Mouse (Mus musculus) midbrain, embryonic 13.5 days (tissue): ENCODE results near the gene Sftpa1. TPM values are rescaled to one million over a fixed set of nuclear protein-coding genes. Genes with fewer than 3 reads are reported as not detected.
A peak's percentile ranks its signal among the peaks of the same experiment; 100 is the strongest.

Experiments used
- ATAC-seq: fragments of 200-750 bp; cut with Nextera tagmentation; 2 replicates; pipeline ENCODE4 v1.8.0; 2017; ENCODE audit warnings: mild to moderate bottlenecking, moderate TSS enrichment, moderate library complexity
- H3K27ac ChIP-seq: fragments of 300-500 bp; sonication (generic); 2 replicates; pipeline ENCODE4 v1.5.1; 2015; ENCODE audit warnings: inconsistent platforms, mild to moderate bottlenecking, moderate library complexity
- H3K27me3 ChIP-seq: fragments of 300-500 bp; sonication (generic); 2 replicates; pipeline ENCODE4 v1.6.1; 2015; ENCODE audit warnings: mild to moderate bottlenecking, inconsistent platforms
- H3K36me3 ChIP-seq: fragments of 300-500 bp; sonication (generic); 2 replicates; pipeline ENCODE4 v1.6.1; 2015; ENCODE audit warnings: mild to moderate bottlenecking, inconsistent platforms
- H3K4me1 ChIP-seq: fragments of 300-500 bp; sonication (generic); replicated peaks from 2 replicates; pipeline ENCODE4 v1.6.1; 2015; ENCODE audit warnings: inconsistent platforms
- H3K4me2 ChIP-seq: fragments of 300-500 bp; sonication (generic); replicated peaks from 2 replicates; pipeline ENCODE4 v1.6.1; 2015; ENCODE audit warnings: moderate library complexity, mild to moderate bottlenecking, inconsistent platforms
- H3K4me3 ChIP-seq: fragments of 300-500 bp; sonication (generic); replicated peaks from 2 replicates; pipeline ENCODE4 v1.5.1; 2015; ENCODE audit warnings: mild to moderate bottlenecking, inconsistent platforms
- H3K9ac ChIP-seq: fragments of 300-500 bp; sonication (generic); replicated peaks from 2 replicates; pipeline ENCODE4 v1.6.1; 2015; ENCODE audit warnings: mild to moderate bottlenecking, inconsistent platforms
- H3K9me3 ChIP-seq: fragments of 300-500 bp; sonication (generic); 2 replicates; pipeline ENCODE4 v1.6.1; 2016; ENCODE audit warnings: mild to moderate bottlenecking, inconsistent platforms
- WGBS: fragments of 180-500 bp; shearing (Covaris S2); methylation state at CpG from one replicate; pipeline ENCODE4 v1.1.7; 2015; 5-methylcytosine and 5-hydroxymethylcytosine counted together
- polyA plus RNA-seq: library from polyadenylated mRNA; unstranded; fragments of >200 nt; fragmentation: Nextera tagmentation; extraction: Ambion mirVana; gene quantifications from 2 replicates; pipeline ENCODE4 v1.2.1, GENCODE M21; 2015

Gene Sftpa1
- polyA plus RNA-seq, 1 experiment from 2014 or later: not detected

GRCm38 (mm10) chr14:41112944-41113343 lies 18.6 kb upstream of the Sftpa1 start:
- Histone ChIP-seq H3K9ac (no peak overlapping the region), H3K27me3 (no peaks in the 10 kb centered on the region), H3K4me1 (no peaks in the 10 kb centered on the region), H3K4me3 (no peak overlapping the region), H3K4me2 (no peak overlapping the region), H3K27ac (no peak overlapping the region), H3K9me3 (no peaks in the 10 kb centered on the region), H3K36me3 (no peaks in the 10 kb centered on the region)
- ATAC-seq: no peak
- 84% methylated on average over 4 of the region's 4 CpGs for WGBS

GRCm38 (mm10) chr14:41116271-41116670 lies 15.3 kb upstream of the Sftpa1 start:
- no peak overlapping the region for H3K4me3 ChIP-seq
- ATAC-seq: no peak
- H3K4me2 ChIP-seq: no peak overlapping the region
- H3K27ac ChIP-seq: no peak overlapping the region
- H3K36me3 ChIP-seq: no peaks in the 10 kb centered on the region
- WGBS: 89% methylated on average over 3 of the region's 3 CpGs
- H3K9ac ChIP-seq: no peak overlapping the region
- no peaks in the 10 kb centered on the region for H3K27me3 ChIP-seq
- no peaks in the 10 kb centered on the region for H3K9me3 ChIP-seq
- no peaks in the 10 kb centered on the region for H3K4me1 ChIP-seq

- Histone ChIP-seq H3K27ac (no peak overlapping the region), H3K27me3 (no peaks in the 10 kb centered on the region), H3K4me2 (no peak overlapping the region), H3K9me3 (no peaks in the 10 kb centered on the region), H3K4me3 (no peak overlapping the region), H3K4me1 (no peaks in the 10 kb centered on the region), H3K9ac (no peak overlapping the region), H3K36me3 (no peaks in the 10 kb centered on the region)
- WGBS: 88% methylated on average over 5 of the region's 5 CpGs
- no peak for ATAC-seq
Observed at GRCm38 (mm10) chr14:41124683-41125082, 6.9 kb upstream of the Sftpa1 start.

GRCm38 (mm10) chr14:41127997-41128396 lies 3.6 kb upstream of the Sftpa1 start:
- Histone ChIP-seq H3K4me1 (no peaks in the 10 kb centered on the region), H3K9me3 (no peaks in the 10 kb centered on the region), H3K36me3 (no peaks in the 10 kb centered on the region), H3K4me3 (no peak overlapping the region), H3K9ac (no peak overlapping the region), H3K27me3 (no peaks in the 10 kb centered on the region), H3K4me2 (no peak overlapping the region), H3K27ac (no peak overlapping the region)
- no peak for ATAC-seq
- WGBS: 21% methylated on average over 4 of the region's 4 CpGs

GRCm38 (mm10) chr14:41137006-41137405 lies 5.4 kb downstream of the Sftpa1 start:
- no peak overlapping the region for H3K4me2 ChIP-seq
- no peaks in the 10 kb centered on the region for H3K4me1 ChIP-seq
- H3K27ac ChIP-seq: no peak overlapping the region
- ATAC-seq: no peak
- H3K4me3 ChIP-seq: no peak overlapping the region
- H3K9ac ChIP-seq: no peak overlapping the region
- H3K27me3 ChIP-seq: no peaks in the 10 kb centered on the region
- no peaks in the 10 kb centered on the region for H3K36me3 ChIP-seq
- H3K9me3 ChIP-seq: no peaks in the 10 kb centered on the region

- no peak overlapping the region for H3K4me3 ChIP-seq
- WGBS: 88% methylated on average over 1 of the region's 1 CpGs
- ATAC-seq: no peak
- H3K27ac ChIP-seq: no peak overlapping the region
- H3K27me3 ChIP-seq: no peaks in the 10 kb centered on the region
- H3K4me2 ChIP-seq: no peak overlapping the region
- H3K9me3 ChIP-seq: no peaks in the 10 kb centered on the region
- no peaks in the 10 kb centered on the region for H3K4me1 ChIP-seq
- H3K9ac ChIP-seq: no peak overlapping the region
- H3K36me3 ChIP-seq: no peaks in the 10 kb centered on the region
Observed at GRCm38 (mm10) chr14:41140686-41141085, 9.1 kb downstream of the Sftpa1 start.

- H3K4me1 ChIP-seq: no peaks in the 10 kb centered on the region
- no peak overlapping the region for H3K4me2 ChIP-seq
- WGBS: 69% methylated on average over 6 of the region's 6 CpGs
- no peak overlapping the region for H3K4me3 ChIP-seq
- ATAC-seq: no peak
- H3K36me3 ChIP-seq: no peaks in the 10 kb centered on the region
- H3K9ac ChIP-seq: no peak overlapping the region
- H3K9me3 ChIP-seq: no peaks in the 10 kb centered on the region
- no peak overlapping the region for H3K27ac ChIP-seq
- H3K27me3 ChIP-seq: no peaks in the 10 kb centered on the region
Observed at GRCm38 (mm10) chr14:41146035-41146434, 14.5 kb downstream of the Sftpa1 start.

GRCm38 (mm10) chr14:41146922-41147321 lies 15.3 kb downstream of the Sftpa1 start:
- Histone ChIP-seq H3K27me3 (no peaks in the 10 kb centered on the region), H3K4me1 (no peaks in the 10 kb centered on the region), H3K27ac (no peak overlapping the region), H3K36me3 (no peaks in the 10 kb centered on the region), H3K4me3 (no peak overlapping the region), H3K9ac (no peak overlapping the region), H3K9me3 (no peaks in the 10 kb centered on the region), H3K4me2 (no peak overlapping the region)
- ATAC-seq: no peak
- 84% methylated on average over 3 of the region's 3 CpGs for WGBS

GRCm38 (mm10) chr14:41147356-41147755 lies 15.8 kb downstream of the Sftpa1 start:
- no peak overlapping the region for H3K4me2 ChIP-seq
- H3K4me1 ChIP-seq: no peaks in the 10 kb centered on the region
- no peaks in the 10 kb centered on the region for H3K36me3 ChIP-seq
- ATAC-seq: no peak
- no peaks in the 10 kb centered on the region for H3K27me3 ChIP-seq
- no peak overlapping the region for H3K9ac ChIP-seq
- WGBS: 80% methylated on average over 2 of the region's 2 CpGs
- H3K27ac ChIP-seq: no peak overlapping the region
- no peak overlapping the region for H3K4me3 ChIP-seq
- H3K9me3 ChIP-seq: no peaks in the 10 kb centered on the region

GRCm38 (mm10) chr14:41151220-41151898 lies 19.8 kb downstream of the Sftpa1 start, which contains the start of gene Mbl1:
Gene Mbl1 (plus strand): TSS chr14:41151458.
- Histone ChIP-seq H3K27me3 (no peaks in the 10 kb centered on the region), H3K27ac (no peak within 1 kb of the TSS), H3K36me3 (no peaks in the 10 kb centered on the region), H3K4me2 (no peak within 1 kb of the TSS), H3K4me1 (no peaks in the 10 kb centered on the region), H3K9ac (no peak within 1 kb of the TSS), H3K9me3 (no peaks in the 10 kb centered on the region), H3K4me3 (no peak within 1 kb of the TSS)
- ATAC-seq: no peak
- WGBS: 87% methylated on average over 7 of the region's 7 CpGs

- Histone ChIP-seq H3K36me3 (no peaks in the 10 kb centered on the region), H3K27ac (no peak overlapping the region), H3K9ac (no peak overlapping the region), H3K27me3 (no peaks in the 10 kb centered on the region), H3K9me3 (no peaks in the 10 kb centered on the region), H3K4me3 (no peak overlapping the region), H3K4me1 (no peaks in the 10 kb centered on the region), H3K4me2 (no peak overlapping the region)
- ATAC-seq: no peak
- WGBS: 80% methylated on average over 4 of the region's 4 CpGs
Observed at GRCm38 (mm10) chr14:41160076-41160475, 28.5 kb downstream of the Sftpa1 start.

- WGBS: 49% methylated on average over 1 of the region's 1 CpGs
Observed at GRCm38 (mm10) chr14:41160743-41161142, 29.2 kb downstream of the Sftpa1 start.

GRCm38 (mm10) chr14:41162663-41163062 lies 31.1 kb downstream of the Sftpa1 start:
- H3K9ac ChIP-seq: no peak overlapping the region
- H3K27me3 ChIP-seq: no peaks in the 10 kb centered on the region
- WGBS: 19% methylated on average over 2 of the region's 2 CpGs
- no peak overlapping the region for H3K4me3 ChIP-seq
- no peaks in the 10 kb centered on the region for H3K9me3 ChIP-seq
- H3K4me2 ChIP-seq: no peak overlapping the region
- ATAC-seq: peak; percentile 50; the same call in 1 of the 2 replicates
- no peaks in the 10 kb centered on the region for H3K4me1 ChIP-seq
- no peak overlapping the region for H3K27ac ChIP-seq
- no peaks in the 10 kb centered on the region for H3K36me3 ChIP-seq

More at GRCm38 (mm10) chr14:41160743-41161142, 29.2 kb downstream of the Sftpa1 start:
- Histone ChIP-seq H3K4me3 (no peak overlapping the region), H3K9ac (no peak overlapping the region), H3K4me2 (no peak overlapping the region), H3K36me3 (no peaks in the 10 kb centered on the region), H3K27ac (no peak overlapping the region), H3K27me3 (no peaks in the 10 kb centered on the region), H3K4me1 (no peaks in the 10 kb centered on the region), H3K9me3 (no peaks in the 10 kb centered on the region)
- ATAC-seq: no peak
